Mouse (Mus musculus): ENCODE measurements at regions not wholly inside any gene's neighbourhood (a gene's known extent, or its start where the extent isn't known, plus 50 kb on each side); places are given as distances from the start of the nearest gene placed in this dataset.
"Not testable (repeated sequence)": the region's sequence is repeated elsewhere in the genome, so short reads cannot be mapped to it uniquely, and the experiment has no call there.

GRCm38 (mm10) chr1:145139267-145139651 is 364.0 kb upstream of the Rgs18 start:
- no peak for DNase-seq
- intact Hi-C loops (cut with DNase I) = loop anchor here (10.0 kb wide), 1 partner anchor 714 kb away; no protein-coding TSS in a partner anchor

- no peak for DNase-seq
- intact Hi-C loops (cut with DNase I) = loop anchor here (10.0 kb wide), 1 partner anchor 714 kb away; no protein-coding TSS in a partner anchor
Observed at GRCm38 (mm10) chr1:145138452-145139266, 363.4 kb upstream of the Rgs18 start.

GRCm38 (mm10) chr1:145131020-145131419 is 355.8 kb upstream of the Rgs18 start:
- no peak for DNase-seq
- intact Hi-C loops (cut with DNase I) = loop anchor here (10.0 kb wide), 1 partner anchor 706 kb away; no protein-coding TSS in a partner anchor

GRCm38 (mm10) chr1:145113171-145113570 is 337.9 kb upstream of the Rgs18 start:
- DNase-seq = no peak
- intact Hi-C loops (cut with DNase I) = no loop called here

- intact Hi-C loops (cut with DNase I); DNase-seq: not testable (repeated sequence)
Observed at GRCm38 (mm10) chr1:145106771-145107170, 331.5 kb upstream of the Rgs18 start.

GRCm38 (mm10) chr1:145065255-145065854 is 290.1 kb upstream of the Rgs18 start:
- no peak for DNase-seq
- intact Hi-C loops (cut with DNase I) = no loop called here

- intact Hi-C loops (cut with DNase I) = no loop called here
Observed at GRCm38 (mm10) chr1:145064384-145064783, 289.1 kb upstream of the Rgs18 start.

GRCm38 (mm10) chr1:145015623-145016022 is 240.4 kb upstream of the Rgs18 start:
- no peak for DNase-seq
- intact Hi-C loops (cut with DNase I) = no loop called here

More at GRCm38 (mm10) chr1:145064384-145064783, 289.1 kb upstream of the Rgs18 start:
- no peak for DNase-seq

- intact Hi-C loops (cut with DNase I) = no loop called here
- no peak for DNase-seq
Observed at GRCm38 (mm10) chr1:145010833-145011232, 235.6 kb upstream of the Rgs18 start.

- intact Hi-C loops (cut with DNase I) = no loop called here
- DNase-seq = no peak
Observed at GRCm38 (mm10) chr1:144978167-144978566, 202.9 kb upstream of the Rgs18 start.

- intact Hi-C loops (cut with DNase I) = no loop called here
- DNase-seq = peak in 1 of 2 experiments; percentile 9
Observed at GRCm38 (mm10) chr1:144965736-144966135, 190.5 kb upstream of the Rgs18 start.

- peak in 1 of 2 experiments; percentile 10 for DNase-seq
Observed at GRCm38 (mm10) chr1:144939006-144939405, 163.8 kb upstream of the Rgs18 start.

GRCm38 (mm10) chr1:144926136-144926535 is 150.9 kb upstream of the Rgs18 start:
- DNase-seq = no peak
- intact Hi-C loops (cut with DNase I) = no loop called here

More at GRCm38 (mm10) chr1:144939006-144939405, 163.8 kb upstream of the Rgs18 start:
- intact Hi-C loops (cut with DNase I) = no loop called here

GRCm38 (mm10) chr1:144916568-144916967 is 141.3 kb upstream of the Rgs18 start:
- intact Hi-C loops (cut with DNase I) = no loop called here
- DNase-seq = no peak

- intact Hi-C loops (cut with DNase I) = no loop called here
- DNase-seq = peak in 1 of 2 experiments; percentile 10
Observed at GRCm38 (mm10) chr1:144902987-144903386, 127.8 kb upstream of the Rgs18 start.

GRCm38 (mm10) chr1:144883633-144884032 is 108.4 kb upstream of the Rgs18 start:
- intact Hi-C loops (cut with DNase I) = no loop called here

GRCm38 (mm10) chr1:144862133-144862532 is 86.9 kb upstream of the Rgs18 start:
- intact Hi-C loops (cut with DNase I) = no loop called here
- DNase-seq = no peak

More at GRCm38 (mm10) chr1:144883633-144884032, 108.4 kb upstream of the Rgs18 start:
- DNase-seq = no peak
